Mouse (Mus musculus) telencephalon, adult 2 months (tissue): ENCODE measurements at regions not wholly inside any gene's neighbourhood (a gene's known extent, or its start where the extent isn't known, plus 50 kb on each side); places are given as distances from the start of the nearest gene placed in this dataset.

Source experiments
- DNase-seq: peaks from one replicate; pipeline ENCODE4 v3.0.0-alpha.2; 2011; ENCODE audit warnings: low read depth, low spot score

DNA sequence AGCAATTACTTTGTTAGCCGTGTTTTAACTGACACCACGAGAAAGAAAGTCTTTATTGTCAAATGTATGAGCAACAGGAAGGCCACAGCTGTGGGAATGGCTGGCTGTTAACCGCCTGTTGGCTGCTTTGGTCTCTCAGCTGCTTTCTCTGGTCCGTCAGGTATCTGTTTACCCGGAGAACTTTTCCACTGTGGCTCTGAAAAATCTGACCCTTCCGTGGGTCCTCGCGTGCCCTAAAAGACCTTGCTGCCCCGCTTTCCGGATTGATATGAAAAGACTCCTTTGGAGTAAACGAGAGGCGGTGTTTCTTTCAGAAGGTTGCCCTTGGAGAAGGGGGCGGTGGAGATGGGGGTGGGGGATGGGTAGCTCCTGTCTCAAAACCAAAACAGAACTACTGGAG is 75.9 kb downstream of the Sox14 start:
- no peak for DNase-seq

DNA sequence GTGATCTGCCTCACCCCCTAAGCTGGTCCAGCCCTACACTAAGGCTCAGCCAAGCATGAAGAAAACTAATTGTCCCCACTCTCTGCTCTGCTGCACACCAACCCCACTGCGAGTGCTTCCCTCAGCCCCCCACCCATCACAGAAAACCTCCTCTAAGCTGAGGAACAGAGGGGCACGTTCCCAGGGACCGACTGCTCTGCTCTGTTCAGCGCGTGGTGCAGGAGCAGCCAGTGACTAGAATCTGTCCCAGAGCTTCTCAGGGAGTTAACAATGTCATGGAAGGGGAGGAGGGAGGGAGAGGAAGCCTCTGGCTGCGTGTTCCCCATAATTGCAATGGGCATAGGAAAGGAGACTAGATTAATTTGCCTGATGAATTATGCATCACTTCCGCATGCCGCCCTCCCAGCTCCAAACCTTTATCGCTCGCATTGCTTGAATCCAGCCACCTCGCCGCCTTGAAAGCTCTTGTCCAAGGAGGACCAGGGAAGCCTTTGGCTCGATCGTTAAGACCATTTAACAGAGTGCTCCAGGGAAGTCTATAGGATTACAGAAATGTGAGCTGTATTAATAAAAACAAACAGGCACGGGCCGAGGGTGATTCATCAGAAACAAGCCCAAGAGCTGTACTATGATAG is 76.5 kb downstream of the Sox14 start:
- no peak for DNase-seq

DNA sequence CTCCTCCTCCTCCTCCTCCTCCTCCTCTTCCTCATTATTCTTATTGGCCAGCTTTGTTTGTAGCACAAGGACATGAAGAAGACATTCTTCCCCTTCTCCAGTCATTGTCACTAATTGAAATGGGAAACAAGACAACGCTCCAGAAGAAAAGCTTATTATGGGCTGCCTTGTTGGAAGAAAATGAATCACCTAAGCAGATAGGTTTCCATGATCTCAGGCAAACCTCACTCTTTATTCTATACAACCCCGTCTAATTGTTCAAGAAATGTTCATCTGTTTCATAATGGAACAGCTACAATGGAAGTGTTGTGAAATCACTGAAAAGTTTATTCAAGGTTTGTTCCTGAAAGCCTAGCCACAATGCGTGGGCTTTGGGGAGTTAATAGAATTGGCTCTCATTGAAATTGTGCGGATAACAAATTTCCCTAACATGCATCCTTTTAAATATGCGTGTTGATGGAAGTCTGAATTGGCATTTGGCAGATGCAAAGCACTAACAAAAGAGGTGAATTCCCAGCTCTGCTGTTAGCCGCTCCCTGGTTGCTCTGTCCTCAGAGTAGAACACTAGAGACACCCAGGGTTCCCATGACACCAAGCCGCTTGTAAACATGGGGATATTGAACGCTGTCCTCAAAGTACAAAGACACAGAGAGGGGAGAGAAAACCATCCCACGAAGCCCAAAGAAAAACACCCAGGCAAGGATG is 78.8 kb downstream of the Sox14 start:
- no peak for DNase-seq

DNA sequence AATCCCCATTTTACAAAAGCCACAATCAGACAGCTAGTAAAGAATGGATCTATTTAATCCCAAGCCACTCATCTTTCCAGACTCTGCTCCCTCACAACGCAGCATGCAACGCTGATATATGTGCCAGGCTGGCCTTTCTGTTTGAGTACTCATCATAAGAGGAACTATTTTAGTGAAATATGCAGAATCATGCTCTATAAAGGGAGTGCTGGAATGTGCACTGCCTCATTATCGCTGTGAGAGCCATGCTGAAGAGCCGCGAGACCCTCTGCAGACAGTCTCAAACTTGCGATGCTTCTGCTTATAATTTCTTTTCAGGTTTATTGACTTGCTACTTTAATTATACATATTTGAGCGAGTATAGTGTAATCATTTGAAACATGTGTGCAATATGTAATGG is 75.6 kb upstream of the Cldn18 start:
- no peak for DNase-seq

- no peak for DNase-seq
Observed at GRCm38 (mm10) chr9:99786864-99787263, 69.8 kb upstream of the Cldn18 start.

DNA sequence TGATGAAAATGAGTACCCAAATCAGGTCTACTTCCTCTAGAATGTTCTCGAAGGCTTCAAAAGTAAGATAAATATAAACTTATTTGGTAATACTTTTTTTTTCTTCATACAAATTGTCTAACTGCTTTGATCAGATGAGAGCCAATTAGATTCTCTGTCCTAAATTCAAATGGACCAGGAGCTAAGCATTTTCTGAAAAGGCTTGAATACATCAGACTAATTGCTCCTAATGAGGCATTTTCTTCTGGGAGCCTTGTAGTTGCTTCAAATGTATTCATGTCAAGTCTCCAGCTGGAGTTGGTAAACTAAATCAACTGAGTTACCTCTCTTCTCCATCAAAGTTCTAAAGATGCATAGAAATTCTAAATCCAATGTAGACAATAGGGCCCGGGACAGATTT is 66.1 kb upstream of the Cldn18 start:
- DNase-seq: no peak

- no peak for DNase-seq
Observed at GRCm38 (mm10) chr9:99782364-99783119, 65.5 kb upstream of the Cldn18 start.

- DNase-seq: no peak
Observed at GRCm38 (mm10) chr9:99778871-99779270, 61.8 kb upstream of the Cldn18 start.

DNA sequence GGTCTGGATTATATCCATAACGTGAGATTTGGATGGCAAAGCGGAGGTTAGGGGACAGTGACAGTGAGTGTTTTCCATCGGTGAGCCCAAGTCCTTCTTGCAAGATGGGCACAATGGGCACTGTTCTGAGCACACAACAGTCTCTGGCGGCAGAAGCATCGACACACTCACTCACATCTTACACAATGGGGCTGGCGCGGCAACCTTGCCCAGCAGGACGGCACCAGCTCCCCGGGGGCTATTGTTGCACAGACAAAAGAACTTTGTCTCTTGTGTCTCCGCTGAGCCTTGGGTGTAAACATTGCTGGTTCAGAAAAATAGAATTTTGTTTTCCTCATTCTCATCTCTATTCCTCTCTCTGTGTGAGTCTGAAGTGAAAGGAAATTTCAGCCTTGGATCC is 53.6 kb upstream of the Cldn18 start:
- DNase-seq: peak; percentile 74
